Mouse (Mus musculus) stomach, embryonic 15.5 days (tissue): ENCODE measurements around the gene Zfp423. TPM values are rescaled to one million over a fixed set of nuclear protein-coding genes. Genes with fewer than 3 reads are reported as not detected.

Source experiments
- ATAC-seq: fragments of 200-750 bp; cut with Nextera tagmentation; 2 replicates; pipeline ENCODE4 v1.8.0; 2017; ENCODE audit warnings: low read depth, moderate number of reproducible peaks, moderate TSS enrichment; ENCODE audit not compliant: insufficient read depth, low FRiP score
- H3K27ac ChIP-seq: fragments of 300-500 bp; sonication (generic); 2 replicates; pipeline ENCODE4 v1.5.1; 2015; ENCODE audit warnings: mild to moderate bottlenecking, inconsistent platforms
- H3K27me3 ChIP-seq: fragments of 300-500 bp; sonication (generic); replicated peaks from 2 replicates; pipeline ENCODE4 v1.6.1; 2015; ENCODE audit warnings: inconsistent platforms
- H3K36me3 ChIP-seq: fragments of 300-500 bp; sonication (generic); 2 replicates; pipeline ENCODE4 v1.6.1; 2015; ENCODE audit warnings: inconsistent platforms
- H3K4me1 ChIP-seq: fragments of 300-500 bp; sonication (generic); 2 replicates; pipeline ENCODE4 v1.6.1; 2015; ENCODE audit warnings: inconsistent platforms
- H3K4me2 ChIP-seq: fragments of 300-500 bp; sonication (generic); 2 replicates; pipeline ENCODE4 v1.6.1; 2015; ENCODE audit warnings: mild to moderate bottlenecking, inconsistent platforms
- H3K4me3 ChIP-seq: fragments of 300-500 bp; sonication (generic); replicated peaks from 2 replicates; pipeline ENCODE4 v1.5.1; 2015; ENCODE audit warnings: inconsistent platforms
- H3K9ac ChIP-seq: fragments of 300-500 bp; sonication (generic); 2 replicates; pipeline ENCODE4 v1.6.1; 2015; ENCODE audit warnings: inconsistent platforms
- H3K9me3 ChIP-seq: fragments of 300-500 bp; sonication (generic); 2 replicates; pipeline ENCODE4 v1.6.1; 2016; ENCODE audit warnings: inconsistent platforms
- WGBS: fragments of 180-500 bp; shearing (Covaris S2); methylation state at CpG from one replicate; pipeline ENCODE4 v1.1.7; 2015; 5-methylcytosine and 5-hydroxymethylcytosine counted together
- polyA plus RNA-seq: library from polyadenylated mRNA; unstranded; fragments of >200 nt; fragmentation: Nextera tagmentation; extraction: Ambion mirVana; gene quantifications from 2 replicates; pipeline ENCODE4 v1.2.1, GENCODE M21; 2015

Gene Zfp423
- polyA plus RNA-seq, 1 experiment from 2014 or later, result 9.3 TPM

- no peaks in the 10 kb centered on the region for H3K27me3 ChIP-seq
- H3K4me3 ChIP-seq, result peak overlapping the region; percentile 44
- no peak overlapping the region for H3K27ac ChIP-seq
- 11% methylated on average over 42 of the region's 42 CpGs for WGBS
- peaks cover 27% of the 10 kb centered on the region for H3K4me1 ChIP-seq
- peak; percentile 32 for ATAC-seq
- H3K4me2 ChIP-seq, result peak overlapping the region; percentile 83
- H3K9ac ChIP-seq, result peak overlapping the region; percentile 30; the same call in 1 of the 2 replicates
- no peaks in the 10 kb centered on the region for H3K36me3 ChIP-seq
- no peaks in the 10 kb centered on the region for H3K9me3 ChIP-seq
These were observed 15.7 kb downstream of the Zfp423 start for GRCm38 (mm10) chr8:87943651-87944091.

- Histone ChIP-seq H3K9ac (no peak overlapping the region), H3K4me1 (peaks cover 38% of the 10 kb centered on the region), H3K4me2 (no peak overlapping the region), H3K4me3 (no peak overlapping the region), H3K27ac (no peak overlapping the region), H3K27me3 (no peaks in the 10 kb centered on the region), H3K36me3 (no peaks in the 10 kb centered on the region), H3K9me3 (no peaks in the 10 kb centered on the region)
- ATAC-seq, result no peak
- WGBS, result 36% methylated on average over 6 of the region's 6 CpGs
These were observed 18.7 kb downstream of the Zfp423 start for GRCm38 (mm10) chr8:87940646-87941045.

- Histone ChIP-seq H3K4me1 (peaks cover 37% of the 10 kb centered on the region), H3K27ac (peak overlapping the region; percentile 84), H3K9me3 (no peaks in the 10 kb centered on the region), H3K36me3 (no peaks in the 10 kb centered on the region), H3K4me2 (peak overlapping the region; percentile 69), H3K27me3 (no peaks in the 10 kb centered on the region), H3K9ac (no peak overlapping the region), H3K4me3 (peak overlapping the region; percentile 26)
- WGBS, result 17% methylated on average over 8 of the region's 8 CpGs
- no peak for ATAC-seq
These were observed 20.0 kb downstream of the Zfp423 start for GRCm38 (mm10) chr8:87939308-87939936.

GRCm38 (mm10) chr8:87938351-87939232 lies 20.8 kb downstream of the Zfp423 start:
- Histone ChIP-seq H3K27ac (peak overlapping the region; percentile 84), H3K27me3 (no peaks in the 10 kb centered on the region), H3K9me3 (no peaks in the 10 kb centered on the region), H3K9ac (no peak overlapping the region), H3K4me2 (peak overlapping the region; percentile 69), H3K36me3 (no peaks in the 10 kb centered on the region), H3K4me1 (peaks cover 28% of the 10 kb centered on the region), H3K4me3 (peak overlapping the region; percentile 26)
- ATAC-seq, result peak; percentile 86
- 4% methylated on average over 20 of the region's 20 CpGs for WGBS

GRCm38 (mm10) chr8:87937211-87937610 lies 22.2 kb downstream of the Zfp423 start:
- no peak overlapping the region for H3K4me3 ChIP-seq
- peaks cover 24% of the 10 kb centered on the region for H3K4me1 ChIP-seq
- no peaks in the 10 kb centered on the region for H3K9me3 ChIP-seq
- ATAC-seq, result no peak
- 78% methylated on average over 3 of the region's 3 CpGs for WGBS
- no peak overlapping the region for H3K4me2 ChIP-seq
- no peak overlapping the region for H3K27ac ChIP-seq
- H3K9ac ChIP-seq, result no peak overlapping the region
- H3K27me3 ChIP-seq, result no peaks in the 10 kb centered on the region
- no peaks in the 10 kb centered on the region for H3K36me3 ChIP-seq

GRCm38 (mm10) chr8:87935088-87935680 lies 24.2 kb downstream of the Zfp423 start:
- Histone ChIP-seq H3K36me3 (no peaks in the 10 kb centered on the region), H3K9me3 (no peaks in the 10 kb centered on the region), H3K9ac (no peak overlapping the region), H3K4me2 (no peak overlapping the region), H3K27ac (no peak overlapping the region), H3K4me1 (peaks cover 24% of the 10 kb centered on the region), H3K4me3 (no peak overlapping the region), H3K27me3 (no peaks in the 10 kb centered on the region)
- 89% methylated on average over 6 of the region's 6 CpGs for WGBS
- no peak for ATAC-seq

GRCm38 (mm10) chr8:87934175-87934574 lies 25.2 kb downstream of the Zfp423 start:
- ATAC-seq, result no peak
- peaks cover 16% of the 10 kb centered on the region for H3K4me1 ChIP-seq

GRCm38 (mm10) chr8:87933752-87934151 lies 25.6 kb downstream of the Zfp423 start:
- Histone ChIP-seq H3K4me3 (no peak overlapping the region), H3K27ac (no peak overlapping the region), H3K4me1 (peaks cover 16% of the 10 kb centered on the region), H3K4me2 (no peak overlapping the region), H3K9me3 (no peaks in the 10 kb centered on the region), H3K27me3 (no peaks in the 10 kb centered on the region), H3K9ac (no peak overlapping the region), H3K36me3 (no peaks in the 10 kb centered on the region)
- ATAC-seq, result no peak
- WGBS, result 64% methylated on average over 8 of the region's 8 CpGs

More at GRCm38 (mm10) chr8:87934175-87934574, 25.2 kb downstream of the Zfp423 start:
- H3K4me3 ChIP-seq, result no peak overlapping the region
- no peaks in the 10 kb centered on the region for H3K27me3 ChIP-seq
- no peak overlapping the region for H3K9ac ChIP-seq
- H3K27ac ChIP-seq, result no peak overlapping the region
- 66% methylated on average over 13 of the region's 13 CpGs for WGBS
- no peaks in the 10 kb centered on the region for H3K9me3 ChIP-seq
- H3K4me2 ChIP-seq, result no peak overlapping the region
- H3K36me3 ChIP-seq, result no peaks in the 10 kb centered on the region

- Histone ChIP-seq H3K27ac (no peak overlapping the region), H3K4me3 (no peak overlapping the region), H3K27me3 (no peaks in the 10 kb centered on the region), H3K9ac (no peak overlapping the region), H3K4me1 (peaks cover 15% of the 10 kb centered on the region; the same call in 1 of the 2 replicates), H3K4me2 (no peak overlapping the region), H3K9me3 (no peaks in the 10 kb centered on the region), H3K36me3 (no peaks in the 10 kb centered on the region)
- 23% methylated on average over 2 of the region's 2 CpGs for whole genome bisulfite sequencing
- no peak for ATAC-seq
These were observed 30.5 kb downstream of the Zfp423 start for GRCm38 (mm10) chr8:87928857-87929256.

GRCm38 (mm10) chr8:87927034-87927830 lies 32.2 kb downstream of the Zfp423 start:
- H3K27ac ChIP-seq, result no peak overlapping the region

GRCm38 (mm10) chr8:87926098-87926890 lies 33.1 kb downstream of the Zfp423 start:
- Histone ChIP-seq H3K9ac (no peak overlapping the region), H3K27me3 (no peaks in the 10 kb centered on the region), H3K4me2 (no peak overlapping the region), H3K36me3 (no peaks in the 10 kb centered on the region), H3K9me3 (no peaks in the 10 kb centered on the region), H3K4me1 (peaks cover 15% of the 10 kb centered on the region; the same call in 1 of the 2 replicates), H3K27ac (peak overlapping the region; percentile 51), H3K4me3 (no peak overlapping the region)
- ATAC-seq, result no peak
- WGBS, result 62% methylated on average over 7 of the region's 7 CpGs

More at GRCm38 (mm10) chr8:87927034-87927830, 32.2 kb downstream of the Zfp423 start:
- H3K9ac ChIP-seq, result no peak overlapping the region
- H3K4me3 ChIP-seq, result no peak overlapping the region
- no peaks in the 10 kb centered on the region for H3K9me3 ChIP-seq
- no peaks in the 10 kb centered on the region for H3K27me3 ChIP-seq
- no peak overlapping the region for H3K4me2 ChIP-seq
- WGBS, result 71% methylated on average over 10 of the region's 10 CpGs
- H3K4me1 ChIP-seq, result peaks cover 15% of the 10 kb centered on the region; the same call in 1 of the 2 replicates
- H3K36me3 ChIP-seq, result no peaks in the 10 kb centered on the region
- ATAC-seq, result no peak
